ENCODE assay signal across 23 mouse cellular contexts in the genomic region with DNA sequence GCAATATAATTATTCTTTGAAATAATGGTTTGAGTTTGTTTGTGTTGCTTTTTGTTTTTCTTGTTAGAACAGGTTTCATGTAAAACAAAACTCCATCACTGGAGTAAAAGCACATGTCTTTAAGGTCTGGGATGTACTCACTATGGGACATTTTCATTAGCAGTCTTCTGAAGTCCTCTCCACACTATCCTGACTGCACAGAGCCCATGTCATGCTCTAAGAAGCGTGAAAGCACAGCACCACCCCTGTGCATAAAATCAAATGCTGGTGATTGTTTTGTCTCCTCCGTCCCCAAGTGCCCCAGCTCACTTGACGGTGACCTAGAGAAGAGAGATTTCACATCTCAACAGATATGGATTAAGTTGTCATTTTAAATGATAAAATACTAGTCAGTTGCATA. TPM values are rescaled to one million over a fixed set of nuclear protein-coding genes. Genes with fewer than 3 reads are reported as not detected.
DNase-seq lines count a peak whose midpoint lies in the region; ATAC-seq lines count a peak whose summit lies in the region.
"Had no signal": no experiment of that assay in that cellular context is flagged by ENCODE, and none has a peak within 500 bp of the region (broad histone marks: within the 10 kb centered on the region; RNA-seq: fewer than 3 reads in every experiment).

No protein-coding gene starts in this region.

- peak; percentile 57; the same call in 1 of the 2 replicates for ATAC-seq in kidney, embryonic 14.5 days (ENCODE audit: low FRiP score, low TSS enrichment)
- ATAC-seq in kidney, embryonic 16.5 days (ENCODE audit: low FRiP score, low TSS enrichment) = peak; percentile 39; the same call in 1 of the 2 replicates
- ATAC-seq: forebrain, embryonic 14.5 days; forebrain, embryonic 16.5 days had no signal

- no peak overlapping the region for H3K4me3 ChIP-seq in kidney, embryonic 14.5 days (ENCODE audit: low read length)
- no peak overlapping the region for H3K4me3 ChIP-seq in kidney, embryonic 16.5 days (ENCODE audit: low read length)
- H3K4me3 ChIP-seq: embryonic facial prominence, embryonic 13.5 days; embryonic facial prominence, embryonic 15.5 days; erythroblast, embryonic 14.5 days; forebrain, embryonic 10.5 days; forebrain, embryonic 12.5 days had no signal

- no peak overlapping the region for H3K27ac ChIP-seq in kidney, embryonic 14.5 days (ENCODE audit: low read depth, low read length)
- H3K27ac ChIP-seq in kidney, embryonic 16.5 days (ENCODE audit: low read length) = no peak overlapping the region
- H3K27ac ChIP-seq: embryonic facial prominence, embryonic 13.5 days; embryonic facial prominence, embryonic 15.5 days; forebrain, embryonic 10.5 days; forebrain, embryonic 12.5 days had no signal

- no peak overlapping the region for H3K9ac ChIP-seq in kidney, embryonic 14.5 days (ENCODE audit: low read depth, low read length)
- no peak overlapping the region for H3K9ac ChIP-seq in kidney, embryonic 16.5 days (replicated peaks; ENCODE audit: low read length)
- H3K9ac ChIP-seq: embryonic facial prominence, embryonic 13.5 days; embryonic facial prominence, embryonic 15.5 days; forebrain, embryonic 12.5 days had no signal

- WGBS in kidney, embryonic 14.5 days = 34% methylated on average over 3 of the region's 3 CpGs
- 40% methylated on average over 3 of the region's 3 CpGs for whole genome bisulfite sequencing in kidney, embryonic 16.5 days

- no peaks in the 10 kb centered on the region for H3K4me1 ChIP-seq in kidney, embryonic 14.5 days (ENCODE audit: control insufficient read depth, insufficient read depth, low read length)
- no peaks in the 10 kb centered on the region for H3K4me1 ChIP-seq in kidney, embryonic 16.5 days (ENCODE audit: insufficient read depth, low read length)
- H3K4me1 ChIP-seq: embryonic facial prominence, embryonic 13.5 days; embryonic facial prominence, embryonic 15.5 days; forebrain, embryonic 10.5 days; forebrain, embryonic 12.5 days had no signal

- H3K4me2 ChIP-seq in kidney, embryonic 14.5 days (replicated peaks; ENCODE audit: low read depth, low read length) = no peak overlapping the region
- no peak overlapping the region for H3K4me2 ChIP-seq in kidney, embryonic 16.5 days (replicated peaks; ENCODE audit: low read depth, low read length)
- H3K4me2 ChIP-seq: embryonic facial prominence, embryonic 13.5 days; embryonic facial prominence, embryonic 15.5 days; forebrain, embryonic 12.5 days had no signal

- DNase-seq in embryo, embryonic 11 days = peak; percentile 5
- DNase-seq in embryo, embryonic 10.5 days (ENCODE audit: low spot score) = no peak
- DNase-seq in kidney, postnatal 10 days = no peak
- no peak for DNase-seq in kidney, adult 8-10 months
- DNase-seq: adrenal gland, adult 2 months; adrenal gland, postnatal 10 days; adrenal gland, postnatal 25 days; cerebellum, adult 11 months; cerebellum, adult 18-20 months; cerebellum, adult 8-10 months; cerebellum, adult 9-11 months; cerebellum, postnatal 14 days; cerebellum, postnatal 36 days had no signal

- H3K36me3 ChIP-seq in kidney, embryonic 14.5 days (ENCODE audit: control insufficient read depth, insufficient read depth, low read length) = no peaks in the 10 kb centered on the region
- no peaks in the 10 kb centered on the region for H3K36me3 ChIP-seq in kidney, embryonic 16.5 days (ENCODE audit: insufficient read depth, low read length)
- H3K36me3 ChIP-seq: embryonic facial prominence, embryonic 13.5 days; embryonic facial prominence, embryonic 15.5 days; forebrain, embryonic 10.5 days; forebrain, embryonic 12.5 days had no signal

- H3K9me3 ChIP-seq in kidney, embryonic 14.5 days (ENCODE audit: control insufficient read depth, low read length) = no peaks in the 10 kb centered on the region
- no peaks in the 10 kb centered on the region for H3K9me3 ChIP-seq in kidney, embryonic 16.5 days (ENCODE audit: low read length)
- H3K9me3 ChIP-seq: embryonic facial prominence, embryonic 13.5 days; embryonic facial prominence, embryonic 15.5 days; forebrain, embryonic 10.5 days; forebrain, embryonic 12.5 days had no signal

- H3K27me3 ChIP-seq in kidney, embryonic 14.5 days (ENCODE audit: control insufficient read depth, insufficient read depth, low read length) = no peaks in the 10 kb centered on the region
- no peaks in the 10 kb centered on the region for H3K27me3 ChIP-seq in kidney, embryonic 16.5 days (ENCODE audit: insufficient read depth, low read length)
- H3K27me3 ChIP-seq: embryonic facial prominence, embryonic 13.5 days; embryonic facial prominence, embryonic 15.5 days; forebrain, embryonic 12.5 days had no signal

RNA-seq across cellular contexts. Expression of a gene that starts 45.1 kb away (rescaled TPM):
- polyA plus RNA-seq in kidney, embryonic 14.5 days (2014; fragmentation: Nextera tagmentation; extraction: Ambion mirVana) = 0.21 and 0.37 TPM in 2 replicates
- 0.40 and 0.49 TPM in 2 replicates for polyA plus RNA-seq in kidney, embryonic 16.5 days (2015; fragmentation: Nextera tagmentation; extraction: Ambion mirVana)
- polyA plus RNA-seq: adrenal gland, adult 2 months; embryonic facial prominence, embryonic 11.5 days; embryonic facial prominence, embryonic 13.5 days; erythroblast, embryonic 14.5 days; forebrain, embryonic 10.5 days; forebrain, embryonic 12.5 days; forebrain, embryonic 14.5 days had no signal

RNA-seq across cellular contexts. Expression of a gene that starts 55.4 kb away (rescaled TPM):
- 0.74 and 1.2 TPM in 2 replicates for polyA plus RNA-seq in kidney, embryonic 14.5 days (2014; fragmentation: Nextera tagmentation; extraction: Ambion mirVana)
- polyA plus RNA-seq in kidney, embryonic 16.5 days (2015; fragmentation: Nextera tagmentation; extraction: Ambion mirVana) = 2.7 and 2.8 TPM in 2 replicates
- polyA plus RNA-seq: erythroblast, embryonic 14.5 days; forebrain, embryonic 10.5 days had no signal
